In the genomic region with DNA sequence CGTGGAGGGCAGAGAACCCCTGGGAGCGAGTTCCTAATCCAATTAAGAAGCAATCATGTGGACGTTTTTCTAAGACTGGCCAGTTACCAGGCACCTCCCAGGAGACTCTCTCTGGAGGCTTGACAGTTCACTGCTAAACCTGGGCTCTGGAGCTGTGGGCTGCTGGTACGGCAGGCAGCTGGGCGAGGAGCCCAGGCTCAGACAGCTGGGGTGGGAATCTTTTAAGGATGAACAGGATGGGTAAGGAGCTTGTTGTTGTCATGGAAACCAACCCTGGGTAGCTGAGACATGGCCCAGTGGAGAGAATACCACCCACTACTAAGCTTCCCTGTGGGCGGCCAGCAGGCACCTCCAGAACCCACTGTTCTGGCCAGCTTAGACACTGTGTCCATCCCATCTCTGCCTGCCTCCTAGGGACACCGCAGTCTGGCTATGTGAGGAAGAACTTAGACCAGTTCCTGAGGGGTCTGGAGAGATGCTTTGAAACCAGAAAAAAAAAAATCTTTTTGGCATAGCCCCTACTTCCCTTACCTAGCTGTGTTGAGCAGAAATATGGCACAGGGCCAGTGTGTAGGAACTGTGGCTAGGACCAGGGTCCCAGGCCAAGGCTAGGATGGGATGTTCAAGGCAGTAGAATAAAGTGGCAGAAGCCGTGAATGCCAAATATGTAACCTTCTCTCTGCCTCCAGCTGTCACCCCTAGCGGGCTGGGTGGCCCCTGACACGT, we compare ENCODE assay signal across 11 mouse cellular contexts. TPM values are rescaled to one million over a fixed set of nuclear protein-coding genes. Genes with fewer than 3 reads are reported as not detected.
A peak's percentile ranks its signal among the peaks of the same experiment; 100 is the strongest.
DNase-seq lines count a peak whose midpoint lies in the region; ATAC-seq lines count a peak whose summit lies in the region.
"Had no signal": no experiment of that assay in that cellular context is flagged by ENCODE, and none has a peak within 500 bp of the region (broad histone marks: within the 10 kb centered on the region; RNA-seq: fewer than 3 reads in every experiment).

No protein-coding gene starts in this region.

- no peaks in the 10 kb centered on the region for H3K27me3 ChIP-seq in hindbrain, embryonic 11.5 days (ENCODE audit: control insufficient read depth, insufficient read depth, low read length)
- 0 out of 2 replicates have a peak, but pooled peaks cover 23% of the 10 kb centered on the region for H3K27me3 ChIP-seq in hindbrain, embryonic 10.5 days (ENCODE audit: insufficient read depth, poor library complexity, severe bottlenecking)
- peaks cover 5% of the 10 kb centered on the region; the same call in 1 of the 2 replicates for H3K27me3 ChIP-seq in hindbrain, embryonic 13.5 days

- 30% methylated on average over 10 of the region's 10 CpGs for WGBS in hindbrain, embryonic 11.5 days
- WGBS in hindbrain, embryonic 10.5 days, result 27% methylated on average over 10 of the region's 10 CpGs
- 28% methylated on average over 10 of the region's 10 CpGs for WGBS in hindbrain, embryonic 13.5 days

- H3K4me2 ChIP-seq in hindbrain, embryonic 11.5 days (replicated peaks; ENCODE audit: low read depth, low read length), result no peak overlapping the region
- 0 out of 2 replicates have a peak overlapping the region, but pooled peaks have one; percentile 21 for H3K4me2 ChIP-seq in hindbrain, embryonic 13.5 days
- H3K4me2 ChIP-seq: heart, embryonic 15.5 days had no signal

- intact Hi-C loops in left cerebral cortex, postnatal 36 days (cut with DNase I), result loop anchor here (1.0 kb wide), 1 partner anchor 17 kb away; a partner anchor contains a TSS
- intact Hi-C loops in gastrocnemius, postnatal 14 days (cut with DNase I; ENCODE audit: low total_unique reads), result no loop called here

- H3K4me3 ChIP-seq in hindbrain, embryonic 11.5 days (ENCODE audit: low read depth, low read length), result no peak overlapping the region
- H3K4me3 ChIP-seq in hindbrain, embryonic 10.5 days, result no peak overlapping the region
- no peak overlapping the region for H3K4me3 ChIP-seq in hindbrain, embryonic 13.5 days
- H3K4me3 ChIP-seq: heart, embryonic 15.5 days had no signal

- ATAC-seq in hindbrain, embryonic 11.5 days (ENCODE audit: low FRiP score), result no peak
- ATAC-seq in hindbrain, embryonic 13.5 days (ENCODE audit: low FRiP score), result peak; percentile 59

- peaks cover 2% of the 10 kb centered on the region; the same call in 1 of the 2 replicates for H3K4me1 ChIP-seq in hindbrain, embryonic 11.5 days (replicated peaks; ENCODE audit: control insufficient read depth, insufficient read depth, low read length)
- peaks cover 23% of the 10 kb centered on the region for H3K4me1 ChIP-seq in hindbrain, embryonic 10.5 days (replicated peaks)
- peaks cover 24% of the 10 kb centered on the region for H3K4me1 ChIP-seq in hindbrain, embryonic 13.5 days (replicated peaks)

- peak; percentile 29 for DNase-seq in hindbrain, embryonic 11.5 days (ENCODE audit: low spot score)
- DNase-seq in hindbrain, embryonic 10.5 days (ENCODE audit: low spot score), result no peak
- DNase-seq in left cerebral cortex, postnatal 36 days (ENCODE audit: low spot score in 2 of 2), result peak; percentile 87 to 92
- DNase-seq in right cerebral cortex, postnatal 36 days (ENCODE audit: low spot score in 2 of 2), result peak; percentile 87 to 95
- no peak for DNase-seq in gastrocnemius, postnatal 14 days
- no peak for DNase-seq in urinary bladder, postnatal 14 days (ENCODE audit: low spot score)
- no peak for DNase-seq in kidney, adult 18-20 months
- DNase-seq: spleen, adult 18-20 months had no signal

- no peak overlapping the region for H3K9ac ChIP-seq in hindbrain, embryonic 11.5 days (ENCODE audit: low read depth, low read length)
- peak overlapping the region; percentile 43; the same call in 1 of the 2 replicates for H3K9ac ChIP-seq in hindbrain, embryonic 13.5 days
- H3K9ac ChIP-seq: heart, embryonic 15.5 days had no signal

- H3K27ac ChIP-seq in hindbrain, embryonic 11.5 days (ENCODE audit: low read depth, low read length), result no peak overlapping the region
- no peak overlapping the region for H3K27ac ChIP-seq in hindbrain, embryonic 10.5 days
- peak overlapping the region; percentile 48; the same call in 1 of the 2 replicates for H3K27ac ChIP-seq in hindbrain, embryonic 13.5 days
- H3K27ac ChIP-seq: heart, embryonic 15.5 days had no signal

- no peaks in the 10 kb centered on the region for H3K36me3 ChIP-seq in hindbrain, embryonic 11.5 days (ENCODE audit: control insufficient read depth, insufficient read depth, low read length)
- H3K36me3 ChIP-seq in hindbrain, embryonic 10.5 days, result no peaks in the 10 kb centered on the region
- H3K36me3 ChIP-seq in hindbrain, embryonic 13.5 days, result 0 out of 2 replicates have a peak, but pooled peaks cover 3% of the 10 kb centered on the region
- H3K36me3 ChIP-seq: heart, embryonic 15.5 days had no signal

- no peaks in the 10 kb centered on the region for H3K9me3 ChIP-seq in hindbrain, embryonic 11.5 days (ENCODE audit: control insufficient read depth, low read length)
- no peaks in the 10 kb centered on the region for H3K9me3 ChIP-seq in hindbrain, embryonic 10.5 days
- no peaks in the 10 kb centered on the region for H3K9me3 ChIP-seq in hindbrain, embryonic 13.5 days
- H3K9me3 ChIP-seq: heart, embryonic 15.5 days had no signal

RNA-seq across cellular contexts. Expression of a gene that starts 17.0 kb away (rescaled TPM):
- polyA plus RNA-seq in hindbrain, embryonic 11.5 days (2014; fragmentation: Nextera tagmentation; extraction: Ambion mirVana), result not detected in 2 replicates
- polyA plus RNA-seq in hindbrain, embryonic 10.5 days (2016; fragmentation: Nextera tagmentation; extraction: Ambion mirVana), result not detected in 2 replicates
- polyA plus RNA-seq in hindbrain, embryonic 13.5 days (2015; fragmentation: Nextera tagmentation; extraction: Ambion mirVana), result 0.26 TPM in 1 of 2 replicates, not detected in the other
- total RNA-seq in left cerebral cortex, postnatal 36 days (2021), result 10 to 100 TPM; 84.9 to 98.5 TPM
- total RNA-seq in gastrocnemius, postnatal 14 days (2021), result not detected
- polyA plus RNA-seq: liver, embryonic 16.5 days had no signal

RNA-seq across cellular contexts. Expression of a gene that starts 27.7 kb away (rescaled TPM):
- polyA plus RNA-seq in hindbrain, embryonic 11.5 days (2014; fragmentation: Nextera tagmentation; extraction: Ambion mirVana), result not detected in 2 replicates
- polyA plus RNA-seq in hindbrain, embryonic 10.5 days (2016; fragmentation: Nextera tagmentation; extraction: Ambion mirVana), result not detected in 2 replicates
- not detected in 2 replicates for polyA plus RNA-seq in hindbrain, embryonic 13.5 days (2015; fragmentation: Nextera tagmentation; extraction: Ambion mirVana)
- not detected for total RNA-seq in left cerebral cortex, postnatal 36 days (2021)
- not detected for total RNA-seq in gastrocnemius, postnatal 14 days (2021)
- polyA plus RNA-seq: heart, embryonic 15.5 days; liver, embryonic 16.5 days had no signal

RNA-seq across cellular contexts. Expression of a gene that starts 31.4 kb away (rescaled TPM):
- polyA plus RNA-seq in hindbrain, embryonic 11.5 days (2014; fragmentation: Nextera tagmentation; extraction: Ambion mirVana), result 75.2 and 91.3 TPM in 2 replicates
- 90.0 and 94.5 TPM in 2 replicates for polyA plus RNA-seq in hindbrain, embryonic 10.5 days (2016; fragmentation: Nextera tagmentation; extraction: Ambion mirVana)
- 90.7 and 91.6 TPM in 2 replicates for polyA plus RNA-seq in hindbrain, embryonic 13.5 days (2015; fragmentation: Nextera tagmentation; extraction: Ambion mirVana)
- total RNA-seq in left cerebral cortex, postnatal 36 days (2021), result 10 to 100 TPM; 64.0 to 70.3 TPM
- total RNA-seq in gastrocnemius, postnatal 14 days (2021), result 10 to 100 TPM; 40.0 to 43.5 TPM

RNA-seq across cellular contexts. Expression of a gene that starts 45.4 kb away (rescaled TPM):
- not detected in 2 replicates for polyA plus RNA-seq in hindbrain, embryonic 11.5 days (2014; fragmentation: Nextera tagmentation; extraction: Ambion mirVana)
- polyA plus RNA-seq in hindbrain, embryonic 10.5 days (2016; fragmentation: Nextera tagmentation; extraction: Ambion mirVana), result not detected in 2 replicates
- not detected in 2 replicates for polyA plus RNA-seq in hindbrain, embryonic 13.5 days (2015; fragmentation: Nextera tagmentation; extraction: Ambion mirVana)
- total RNA-seq in left cerebral cortex, postnatal 36 days (2021), result under 1 TPM in 1 of 2 experiments, not detected in 1; 0.05 TPM
- not detected for total RNA-seq in gastrocnemius, postnatal 14 days (2021)
- polyA plus RNA-seq: heart, embryonic 15.5 days; liver, embryonic 16.5 days had no signal

Comparison
In these comparisons a context has a peak if more than half of its experiments do, and no peak if none do; other contexts are left out.
1. DNase-seq: peak in hindbrain, embryonic 11.5 days (single experiment), left cerebral cortex, postnatal 36 days (2 of 2) and right cerebral cortex, postnatal 36 days (2 of 2); none in hindbrain, embryonic 10.5 days (single experiment), gastrocnemius, postnatal 14 days (single experiment), urinary bladder, postnatal 14 days (single experiment) and kidney, adult 18-20 months (single experiment).